Mouse (Mus musculus) thymus, adult 2 months (tissue): ENCODE measurements around the gene Snapc2. TPM values are rescaled to one million over a fixed set of nuclear protein-coding genes. Genes with fewer than 3 reads are reported as not detected.

ENCODE experiments used
- DNase-seq: peaks from one replicate; pipeline ENCODE4 v3.0.0; 2021
- H3K27ac ChIP-seq: fragments of 200-500 bp; 2 replicates; pipeline ENCODE4 v1.5.1; 2012; ENCODE audit warnings: low read length, control low read depth; ENCODE audit not compliant: control insufficient read depth, insufficient read depth
- H3K27me3 ChIP-seq: fragments of 200-500 bp; 2 replicates; pipeline ENCODE4 v1.6.1; 2012; ENCODE audit warnings: mild to moderate bottlenecking, low read length, moderate library complexity, mixed read lengths; ENCODE audit not compliant: control insufficient read depth, insufficient read depth
- H3K36me3 ChIP-seq: fragments of 200-500 bp; 2 replicates; pipeline ENCODE4 v1.6.1; 2012; ENCODE audit warnings: mild to moderate bottlenecking, low read length, moderate library complexity; ENCODE audit not compliant: control insufficient read depth, insufficient read depth
- H3K4me1 ChIP-seq: fragments of 200-500 bp; replicated peaks from 2 replicates; pipeline ENCODE4 v1.6.1; 2012; ENCODE audit warnings: low read length; ENCODE audit not compliant: control insufficient read depth, insufficient read depth
- H3K4me3 ChIP-seq: fragments of 200-500 bp; 2 replicates; pipeline ENCODE4 v1.5.1; 2012; ENCODE audit warnings: mild to moderate bottlenecking, low read length, control low read depth, moderate library complexity; ENCODE audit not compliant: control insufficient read depth, insufficient read depth
- CTCF ChIP-seq: fragments of 200-500 bp; IDR thresholded peaks from 2 replicates; pipeline ENCODE4 v1.5.1; 2012; ENCODE audit warnings: mild to moderate bottlenecking, control low read depth, low read length, moderate library complexity, borderline replicate concordance; ENCODE audit not compliant: control insufficient read depth, poor library complexity, insufficient read depth; ENCODE audit errors: extremely low read depth
- POLR2A ChIP-seq: fragments of 200-500 bp; IDR thresholded peaks from 2 replicates; pipeline ENCODE4 v1.6.1; 2012; ENCODE audit warnings: mild to moderate bottlenecking, low read length, control low read depth, moderate library complexity; ENCODE audit not compliant: control insufficient read depth, poor library complexity, insufficient read depth; ENCODE audit errors: extremely low read depth
- WGBS: fragments of 180-500 bp; shearing (Covaris S2); methylation state at CpG from one replicate; pipeline ENCODE4 v1.1.7; 2018; 5-methylcytosine and 5-hydroxymethylcytosine counted together
- polyA plus RNA-seq: library from polyadenylated mRNA; depleted of rRNA; stranded (reverse); fragments of >200 nt; gene quantifications from 2 replicates; pipeline ENCODE4 v1.2.3, GENCODE M21; 2012

Snapc2 gene
- polyA plus RNA-seq, 1 experiment = 40.8 TPM

GRCm38 (mm10) chr8:4238434-4239192 is 14.3 kb upstream of the Snapc2 start, which contains the start of the genes Map2k7 and Gm49320:
Gene Map2k7, plus strand, starts transcription at chr8:4238740.
Gene Gm49320, plus strand, starts transcription at chr8:4238865.
- Histone ChIP-seq H3K36me3 (peaks cover 1% of the 10 kb centered on the region), H3K4me3 (peak within 1 kb of the TSS; percentile 91), H3K4me1 (peaks cover 20% of the 10 kb centered on the region), H3K27ac (peak within 1 kb of the TSS; percentile 79), H3K27me3 (no peaks in the 10 kb centered on the region)
- under 1% methylated on average over 68 of the region's 71 CpGs for WGBS
- peak; percentile 99 for DNase-seq
- peak; percentile 70; the same call in 1 of the 2 replicates for TF ChIP-seq CTCF
- TF ChIP-seq POLR2A = peak; percentile 74

DNA sequence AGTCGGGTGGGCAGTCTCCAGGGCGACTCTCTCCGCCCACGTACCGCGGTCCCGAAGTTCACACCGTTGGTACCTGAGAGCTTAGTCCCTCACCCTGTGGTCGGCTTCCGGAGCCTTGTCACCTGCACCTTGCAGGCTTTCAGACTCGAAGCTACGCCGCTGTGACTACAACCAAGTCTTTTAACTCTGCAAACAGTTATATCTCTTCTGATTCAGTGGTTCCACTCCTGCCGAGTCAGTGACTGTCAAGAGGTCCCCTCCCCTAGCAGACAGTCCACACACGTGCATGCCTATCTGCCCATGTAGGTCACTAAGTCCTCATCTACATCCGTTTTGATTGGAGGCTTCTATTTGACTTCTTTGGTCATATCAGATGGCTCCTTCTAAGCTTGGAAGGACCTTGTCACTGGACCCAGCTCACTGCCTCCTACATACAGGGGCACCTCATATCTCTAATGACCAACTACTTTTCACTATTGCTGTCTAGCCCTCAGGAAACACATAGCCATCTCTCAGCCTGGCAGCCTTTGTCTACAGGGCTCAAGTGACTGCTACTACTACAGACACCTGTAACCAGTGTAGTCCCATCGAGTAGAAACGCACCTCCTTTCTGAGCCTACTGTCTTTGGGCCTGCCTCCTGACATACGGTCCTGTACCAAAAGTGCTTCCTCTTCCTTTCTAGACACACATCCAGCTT is 13.5 kb upstream of the Snapc2 start:
- peaks cover 20% of the 10 kb centered on the region for H3K4me1 ChIP-seq
- 5% methylated on average over 19 of the region's 19 CpGs for WGBS
- no peak for TF ChIP-seq CTCF
- TF ChIP-seq POLR2A = no peak

GRCm38 (mm10) chr8:4245061-4245460 is 7.8 kb upstream of the Snapc2 start:
- TF ChIP-seq CTCF (no peak), POLR2A (no peak)
- no peak for DNase-seq
- Histone ChIP-seq H3K36me3 (peaks cover 30% of the 10 kb centered on the region), H3K27ac (no peak overlapping the region), H3K4me1 (peaks cover 6% of the 10 kb centered on the region), H3K27me3 (no peaks in the 10 kb centered on the region), H3K4me3 (no peak overlapping the region)
- WGBS = 98% methylated on average over 5 of the region's 5 CpGs

More for the DNA sequence above, 13.5 kb upstream of the Snapc2 start:
- Histone ChIP-seq H3K4me3 (peak overlapping the region; percentile 91), H3K27ac (peak overlapping the region; percentile 62), H3K36me3 (peaks cover 8% of the 10 kb centered on the region), H3K27me3 (no peaks in the 10 kb centered on the region)
- no peak for DNase-seq

DNA sequence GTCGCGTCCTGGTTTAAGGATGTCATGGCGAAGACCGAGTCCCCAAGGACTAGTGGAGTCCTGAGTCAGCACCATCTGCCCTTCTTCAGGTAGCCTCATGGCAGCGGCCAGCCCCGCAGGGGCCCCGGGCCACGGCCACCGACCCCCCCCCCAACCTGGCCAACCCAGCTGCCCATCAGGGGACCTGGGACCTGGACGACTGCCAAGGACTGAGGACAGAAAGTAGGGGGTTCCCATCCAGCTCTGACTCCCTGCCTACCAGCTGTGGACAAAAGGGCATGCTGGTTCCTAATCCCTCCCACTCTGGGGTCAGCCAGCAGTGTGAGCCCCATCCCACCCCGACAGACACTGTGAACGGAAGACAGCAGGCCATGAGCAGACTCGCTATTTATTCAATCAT is 7.1 kb upstream of the Snapc2 start:
- WGBS = 98% methylated on average over 13 of the region's 13 CpGs
- no peaks in the 10 kb centered on the region for H3K27me3 ChIP-seq
- no peak overlapping the region for H3K4me3 ChIP-seq
- TF ChIP-seq CTCF = no peak
- TF ChIP-seq POLR2A = no peak
- no peak overlapping the region for H3K27ac ChIP-seq
- H3K36me3 ChIP-seq = peaks cover 30% of the 10 kb centered on the region
- H3K4me1 ChIP-seq = no peaks in the 10 kb centered on the region
- no peak for DNase-seq

- H3K36me3 ChIP-seq = peaks cover 30% of the 10 kb centered on the region
- 92% methylated on average over 8 of the region's 8 CpGs for WGBS
Measured at GRCm38 (mm10) chr8:4247241-4247640, 5.6 kb upstream of the Snapc2 start.

GRCm38 (mm10) chr8:4247951-4248540 is 4.8 kb upstream of the Snapc2 start, which contains the start of gene Tgfbr3l:
Gene Tgfbr3l, plus strand, starts transcription at chr8:4248214.
- no peaks in the 10 kb centered on the region for H3K27me3 ChIP-seq
- no peak for DNase-seq
- H3K36me3 ChIP-seq = peaks cover 30% of the 10 kb centered on the region
- H3K4me1 ChIP-seq = peaks cover 5% of the 10 kb centered on the region
- H3K4me3 ChIP-seq = no peak within 1 kb of the TSS
- H3K27ac ChIP-seq = no peak within 1 kb of the TSS
- no peak for TF ChIP-seq POLR2A
- TF ChIP-seq CTCF = no peak
- 93% methylated on average over 15 of the region's 15 CpGs for WGBS

More at GRCm38 (mm10) chr8:4247241-4247640, 5.6 kb upstream of the Snapc2 start:
- no peak overlapping the region for H3K27ac ChIP-seq
- DNase-seq = no peak
- no peak overlapping the region for H3K4me3 ChIP-seq
- H3K4me1 ChIP-seq = 0 out of 2 replicates have a peak, but pooled peaks cover under 1% of the 10 kb centered on the region
- TF ChIP-seq POLR2A = no peak
- no peak for TF ChIP-seq CTCF
- H3K27me3 ChIP-seq = no peaks in the 10 kb centered on the region
